Mouse (Mus musculus) embryonic fibroblast, embryonic 13.5 days (primary cell): Measurements from ENCODE around the gene Anks1.

Experiments used
- CTCF ChIP-seq: IDR thresholded peaks from 2 replicates; pipeline ENCODE4 v1.5.1; 2011; ENCODE audit warnings: mild to moderate bottlenecking, control low read depth, low read length, moderate library complexity, borderline replicate concordance; ENCODE audit not compliant: insufficient read depth
- POLR2A ChIP-seq: IDR thresholded peaks from 2 replicates; pipeline ENCODE4 v1.6.1; 2011; ENCODE audit warnings: low read depth, mild to moderate bottlenecking, control low read depth, low read length, moderate library complexity

- no peak for TF ChIP-seq CTCF
- TF ChIP-seq POLR2A, result no peak
These were observed 120.2 kb downstream of the Anks1 start for GRCm38 (mm10) chr17:28029308-28029707.
